Mouse (Mus musculus) CH12.LX (cell line): ENCODE results near the gene Olfr776.

Source experiments
- CTCF ChIP-seq, 2 experiments: IDR thresholded peaks in 1 of 2; conservative IDR thresholded peaks in 1 of 2; 2 replicates each; pipeline ENCODE4 v1.5.1; 2011 to 2012; ENCODE audit warnings: low read depth in 2 of 2, low read length in 2 of 2, improper control_type of control experiment in 1 of 2, inconsistent platforms in 1 of 2, mild to moderate bottlenecking in 1 of 2, moderate library complexity in 1 of 2
- POLR2A ChIP-seq: IDR thresholded peaks from 2 replicates; pipeline ENCODE4 v1.6.1; 2011; ENCODE audit warnings: low read depth, mild to moderate bottlenecking, improper control_type of control experiment, low read length
- TCF12 ChIP-seq: IDR thresholded peaks from 2 replicates; pipeline ENCODE4 v1.6.1; 2014; ENCODE audit warnings: low read depth, mild to moderate bottlenecking, inconsistent platforms, low read length, improper control_type of control experiment
- ZKSCAN1 ChIP-seq: IDR thresholded peaks from 2 replicates; pipeline ENCODE4 v1.6.1; 2012; ENCODE audit warnings: low read depth, inconsistent platforms, low read length, improper control_type of control experiment, borderline replicate concordance

DNA sequence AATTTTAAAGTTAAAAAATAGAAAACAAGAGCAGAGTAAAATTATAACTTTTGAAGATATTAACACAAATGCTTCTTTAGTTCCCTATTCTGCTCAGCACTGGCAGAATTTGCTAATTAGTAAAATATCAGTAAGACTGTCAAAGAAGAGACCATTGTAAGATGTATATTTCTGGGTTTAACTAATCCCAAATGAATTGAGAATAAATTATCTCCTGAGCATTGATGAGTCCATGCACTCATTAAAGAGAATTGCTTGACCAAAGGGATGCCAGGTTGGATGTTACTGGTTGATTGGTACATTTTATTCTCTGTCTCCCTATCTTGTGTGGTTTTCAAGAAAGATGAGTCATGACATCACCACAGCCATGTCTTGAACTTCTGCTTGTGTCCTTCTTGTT, at the start of gene Olfr776:
- no peak for TF ChIP-seq POLR2A
- TF ChIP-seq TCF12, result no peak
- no peak for TF ChIP-seq CTCF (conservative IDR thresholded peaks at IDR 0.05 in 1 of 2, IDR thresholded peaks at IDR 0.05 in 1 of 2; ENCODE audit: low read depth in 2 of 2, low read length in 2 of 2)
- TF ChIP-seq ZKSCAN1, result no peak
